Mouse (Mus musculus) heart, adult 2 months (tissue): ENCODE data around the gene Tmcc1. TPM values are rescaled to one million over a fixed set of nuclear protein-coding genes. Genes with fewer than 3 reads are reported as not detected.

Experiments
- DNase-seq, 2 experiments: peaks; one replicate each; pipeline ENCODE4 v3.0.0; 2021
- H3K27ac ChIP-seq: fragments of 200-600 bp; 2 replicates; pipeline ENCODE4 v1.8.1; 2022
- H3K27me3 ChIP-seq: fragments of 200-500 bp; 2 replicates; pipeline ENCODE4 v1.6.1; 2012; ENCODE audit warnings: mild to moderate bottlenecking, low read length, inconsistent platforms, mixed read lengths; ENCODE audit not compliant: control insufficient read depth, insufficient read depth
- H3K36me3 ChIP-seq: fragments of 200-500 bp; 2 replicates; pipeline ENCODE4 v1.6.1; 2012; ENCODE audit warnings: low read length, inconsistent platforms; ENCODE audit not compliant: control insufficient read depth, insufficient read depth
- H3K4me1 ChIP-seq: fragments of 200-500 bp; 2 replicates; pipeline ENCODE4 v1.6.1; 2011; ENCODE audit warnings: low read length; ENCODE audit not compliant: control insufficient read depth, insufficient read depth
- H3K4me3 ChIP-seq: fragments of 200-600 bp; 2 replicates; pipeline ENCODE4 v1.8.1; 2022
- H3K79me2 ChIP-seq: fragments of 200-500 bp; replicated peaks from 2 replicates; pipeline ENCODE4 v1.6.1; 2012; ENCODE audit warnings: mild to moderate bottlenecking, inconsistent platforms, low read length, moderate library complexity, mixed read lengths; ENCODE audit not compliant: control insufficient read depth, insufficient read depth
- H3K9ac ChIP-seq: fragments of 200-500 bp; 2 replicates; pipeline ENCODE4 v1.6.1; 2012; ENCODE audit warnings: low read depth, mild to moderate bottlenecking, control low read depth, inconsistent platforms, low read length, mixed read lengths
- CTCF ChIP-seq: fragments of 200-600 bp; IDR thresholded peaks from 2 replicates; pipeline ENCODE4 v1.8.1; 2022; ENCODE audit warnings: antibody characterized with exemption, mild to moderate bottlenecking, moderate library complexity
- EP300 ChIP-seq: fragments of 200-500 bp; IDR thresholded peaks from 2 replicates; pipeline ENCODE4 v1.6.1; 2011; ENCODE audit warnings: low read depth, low read length, control low read depth; ENCODE audit not compliant: insufficient read depth
- POLR2A ChIP-seq: fragments of 200-500 bp; IDR thresholded peaks from 2 replicates; pipeline ENCODE4 v1.6.1; 2011; ENCODE audit warnings: mild to moderate bottlenecking, low read depth, low read length, control low read depth; ENCODE audit not compliant: insufficient read depth
- WGBS: fragments of 180-500 bp; shearing (Covaris S2); methylation state at CpG from one replicate; pipeline ENCODE4 v1.1.7; 2018; 5-methylcytosine and 5-hydroxymethylcytosine counted together
- intact Hi-C: fragments of 180-260 bp; cut with DNase I; formaldehyde crosslinking; loops from one replicate; pipeline ENCODE4 v1.15.1; 2025
- polyA plus RNA-seq: library from polyadenylated mRNA; depleted of rRNA; stranded (reverse); fragments of >200 nt; gene quantifications from 2 replicates; pipeline ENCODE4 v1.2.3, GENCODE M21; 2012
- total RNA-seq, 2 experiments: library from RNA; stranded (reverse); gene quantifications; 2 replicates each; pipeline ENCODE4 v1.2.3; 2021

Gene Tmcc1
- total and polyA plus RNA-seq, 3 experiments = 16.7 to 33.8 (median 32.1) TPM

GRCm38 (mm10) chr6:115983306-115984038 is 209.8 kb downstream of the Tmcc1 start:
- 40% methylated on average over 12 of the region's 12 CpGs for WGBS
- DNase-seq = peak in 1 of 2 experiments; percentile 49
- peaks cover 28% of the 10 kb centered on the region for H3K4me1 ChIP-seq
- peaks cover 3% of the 10 kb centered on the region; the same call in 1 of the 2 replicates for H3K79me2 ChIP-seq
- TF ChIP-seq EP300 (no peak), POLR2A (no peak), CTCF (no peak)
- H3K27me3 ChIP-seq = no peaks in the 10 kb centered on the region
- intact Hi-C loops = no loop called here
- no peaks in the 10 kb centered on the region for H3K36me3 ChIP-seq
- H3K9ac ChIP-seq = 0 out of 2 replicates have a peak overlapping the region, but pooled peaks have one; percentile 0
- H3K4me3 ChIP-seq = no peak overlapping the region; the same call in 1 of the 2 replicates
- H3K27ac ChIP-seq = peak overlapping the region; percentile 69

GRCm38 (mm10) chr6:115982889-115983288 is 210.4 kb downstream of the Tmcc1 start:
- intact Hi-C loops = no loop called here
- peak in 1 of 2 experiments; percentile 46 for DNase-seq
- Histone ChIP-seq H3K27me3 (no peaks in the 10 kb centered on the region), H3K9ac (no peak overlapping the region), H3K36me3 (no peaks in the 10 kb centered on the region), H3K4me3 (peak overlapping the region; percentile 12; the same call in 1 of the 2 replicates), H3K4me1 (peaks cover 28% of the 10 kb centered on the region), H3K27ac (peak overlapping the region; percentile 69), H3K79me2 (peaks cover 3% of the 10 kb centered on the region; the same call in 1 of the 2 replicates)
- WGBS = 47% methylated on average over 7 of the region's 7 CpGs
- TF ChIP-seq CTCF (no peak), EP300 (no peak), POLR2A (no peak)

GRCm38 (mm10) chr6:115978596-115978995 is 214.7 kb downstream of the Tmcc1 start:
- H3K4me3 ChIP-seq = no peak overlapping the region
- no peaks in the 10 kb centered on the region for H3K36me3 ChIP-seq
- no peak overlapping the region for H3K27ac ChIP-seq
- TF ChIP-seq CTCF (peak; percentile 47), POLR2A (no peak)
- no peak overlapping the region for H3K9ac ChIP-seq
- H3K4me1 ChIP-seq = peaks cover 12% of the 10 kb centered on the region
- H3K79me2 ChIP-seq = peaks cover 2% of the 10 kb centered on the region
- DNase-seq = no peak
- intact Hi-C loops = no loop called here
- no peaks in the 10 kb centered on the region for H3K27me3 ChIP-seq
- 61% methylated on average over 8 of the region's 8 CpGs for WGBS

GRCm38 (mm10) chr6:115977810-115978209 is 215.5 kb downstream of the Tmcc1 start:
- Histone ChIP-seq H3K27ac (no peak overlapping the region), H3K79me2 (peaks cover 2% of the 10 kb centered on the region), H3K4me3 (no peak overlapping the region), H3K9ac (no peak overlapping the region), H3K4me1 (peaks cover 15% of the 10 kb centered on the region), H3K27me3 (no peaks in the 10 kb centered on the region), H3K36me3 (peaks cover under 1% of the 10 kb centered on the region; the same call in 1 of the 2 replicates)
- intact Hi-C loops = no loop called here
- no peak for DNase-seq
- WGBS = 70% methylated on average over 15 of the region's 15 CpGs
- TF ChIP-seq CTCF (no peak), EP300 (no peak), POLR2A (no peak)

GRCm38 (mm10) chr6:115975606-115976005 is 217.7 kb downstream of the Tmcc1 start:
- peaks cover 7% of the 10 kb centered on the region for H3K36me3 ChIP-seq
- 64% methylated on average over 8 of the region's 8 CpGs for WGBS
- no peak overlapping the region for H3K9ac ChIP-seq
- no peak for DNase-seq
- peaks cover 16% of the 10 kb centered on the region for H3K4me1 ChIP-seq
- peaks cover 2% of the 10 kb centered on the region for H3K79me2 ChIP-seq
- no peak overlapping the region for H3K4me3 ChIP-seq
- TF ChIP-seq POLR2A (no peak), EP300 (no peak), CTCF (no peak)
- intact Hi-C loops = no loop called here
- no peak overlapping the region for H3K27ac ChIP-seq
- no peaks in the 10 kb centered on the region for H3K27me3 ChIP-seq
